Mouse (Mus musculus) kidney, adult 10 weeks (tissue): ENCODE results near the gene Ubr7. TPM values are rescaled to one million over a fixed set of nuclear protein-coding genes. Genes with fewer than 3 reads are reported as not detected.

Experiments used
- polyA plus RNA-seq: library from polyadenylated mRNA; stranded (reverse); fragments of 350-450 nt; fragmentation: Illumina TruSeq; extraction: RNeasy Lipid Tissue Mini Kit (QIAGEN cat#74804); gene quantifications from one replicate; pipeline ENCODE4 v1.2.3, GENCODE M21; 2014; ENCODE audit warnings: low read depth, low replicate concordance

Gene Ubr7
- polyA plus RNA-seq = 27.8 TPM

GRCm38 (mm10) chr12:102757689-102758402, at the start of gene Ubr7, which contains the start of the genes Gm28051 and Gon7:
Gene Ubr7 (plus strand): TSS chr12:102757967.
Gene Gm28051 (minus strand): TSS chr12:102757765.
Gene Gon7 (minus strand): TSS chr12:102757803.

GRCm38 (mm10) chr12:102743589-102744574, 13.9 kb upstream of the Ubr7 start, which contains the start of the genes Moap1 and Tmem251:
Gene Moap1 (minus strand): TSS chr12:102743661.
Gene Tmem251 (plus strand): TSS chr12:102743762.

GRCm38 (mm10) chr12:102758403-102758756, 613 bp downstream of the Ubr7 start, which contains the start of gene Gm20604:
Gene Gm20604 (minus strand): TSS chr12:102758672.

Other genes starting within 250 kb of the Ubr7 start
- gene Chga, start 203.0 kb upstream of the Ubr7 start, polyA plus RNA-seq = not detected
- 0.32 TPM for gene Itpk1, start 53.0 kb upstream of the Ubr7 start, polyA plus RNA-seq
- 5.8 TPM for gene Moap1, start 14.3 kb upstream of the Ubr7 start, polyA plus RNA-seq
- 15.3 TPM for gene Tmem251, start 14.2 kb upstream of the Ubr7 start, polyA plus RNA-seq
- not detected for gene Gm28051, start 202 bp upstream of the Ubr7 start, polyA plus RNA-seq
- gene Gon7, start 164 bp upstream of the Ubr7 start, polyA plus RNA-seq = 16.9 TPM
- 13.5 TPM for gene Gm20604, start 705 bp downstream of the Ubr7 start, polyA plus RNA-seq
- gene Btbd7, start 120.5 kb downstream of the Ubr7 start, polyA plus RNA-seq = 30.0 TPM
- gene Cox8c, start 141.3 kb downstream of the Ubr7 start, polyA plus RNA-seq = not detected
- not detected for gene Unc79, start 190.9 kb downstream of the Ubr7 start, polyA plus RNA-seq